Mouse (Mus musculus) forebrain, embryonic 11.5 days (tissue): ENCODE results near the gene Hfe2. TPM values are rescaled to one million over a fixed set of nuclear protein-coding genes. Genes with fewer than 3 reads are reported as not detected.
"Not testable (repeated sequence)": the region's sequence is repeated elsewhere in the genome, so short reads cannot be mapped to it uniquely, and the experiment has no call there.

Source experiments
- ATAC-seq: fragments of 200-750 bp; cut with Nextera tagmentation; replicated peaks from 2 replicates; pipeline ENCODE4 v1.8.0; 2017; ENCODE audit warnings: moderate TSS enrichment; ENCODE audit not compliant: low FRiP score
- DNase-seq: peaks from one replicate; pipeline ENCODE4 v3.0.0-alpha.2; 2017; ENCODE audit warnings: low spot score
- H3K27ac ChIP-seq: fragments of 300-500 bp; sonication (generic); 2 replicates; pipeline ENCODE4 v1.5.1; 2014; ENCODE audit warnings: low read depth, low read length
- H3K27me3 ChIP-seq: fragments of 300-500 bp; sonication (generic); 2 replicates; pipeline ENCODE4 v1.6.1; 2014; ENCODE audit warnings: mild to moderate bottlenecking, low read length, mixed read lengths; ENCODE audit not compliant: control insufficient read depth, insufficient read depth
- H3K36me3 ChIP-seq: fragments of 300-500 bp; sonication (generic); 2 replicates; pipeline ENCODE4 v1.6.1; 2014; ENCODE audit warnings: mild to moderate bottlenecking, low read length, moderate library complexity, mixed read lengths; ENCODE audit not compliant: control insufficient read depth, insufficient read depth
- H3K4me1 ChIP-seq: fragments of 300-500 bp; sonication (generic); replicated peaks from 2 replicates; pipeline ENCODE4 v1.6.1; 2014; ENCODE audit warnings: low read length, mixed read lengths; ENCODE audit not compliant: control insufficient read depth, insufficient read depth
- H3K4me2 ChIP-seq: fragments of 300-500 bp; sonication (generic); 2 replicates; pipeline ENCODE4 v1.6.1; 2014; ENCODE audit warnings: low read depth, mild to moderate bottlenecking, low read length, moderate library complexity, mixed read lengths; ENCODE audit not compliant: severe bottlenecking
- H3K4me3 ChIP-seq: fragments of 300-500 bp; sonication (generic); 2 replicates; pipeline ENCODE4 v1.5.1; 2014; ENCODE audit warnings: low read depth, low read length
- H3K9ac ChIP-seq: fragments of 300-500 bp; sonication (generic); 2 replicates; pipeline ENCODE4 v1.6.1; 2014; ENCODE audit warnings: low read length
- H3K9me3 ChIP-seq: fragments of 300-500 bp; sonication (generic); 2 replicates; pipeline ENCODE4 v1.6.1; 2016; ENCODE audit warnings: low read length, mixed read lengths; ENCODE audit not compliant: control insufficient read depth
- WGBS: fragments of 180-500 bp; shearing (Covaris S2); extraction: QIAGEN DNeasy Blood & Tissue Kit; methylation state at CpG from one replicate; pipeline ENCODE4 v1.1.7; 2014; 5-methylcytosine and 5-hydroxymethylcytosine counted together
- polyA plus RNA-seq: library from polyadenylated mRNA; unstranded; fragments of >200 nt; fragmentation: Nextera tagmentation; extraction: Ambion mirVana; gene quantifications from 2 replicates; pipeline ENCODE4 v1.2.1, GENCODE M21; 2014

The Hfe2 gene
- polyA plus RNA-seq, 1 experiment from 2014 or later: 0.77 TPM

- no peak for ATAC-seq
- Histone ChIP-seq H3K27ac (no peak overlapping the region), H3K4me3 (no peak overlapping the region), H3K36me3 (no peaks in the 10 kb centered on the region), H3K4me2 (no peak overlapping the region), H3K9me3 (no peaks in the 10 kb centered on the region), H3K4me1 (peaks cover 2% of the 10 kb centered on the region; the same call in 1 of the 2 replicates), H3K27me3 (no peaks in the 10 kb centered on the region), H3K9ac (no peak overlapping the region)
- DNase-seq: no peak
- 78% methylated on average over 4 of the region's 4 CpGs for WGBS
Observed at GRCm38 (mm10) chr3:96484921-96485320, 40.1 kb upstream of the Hfe2 start.

GRCm38 (mm10) chr3:96485361-96485760 is 39.6 kb upstream of the Hfe2 start:
- no peak for ATAC-seq
- DNase-seq: no peak
- H3K4me3 ChIP-seq: no peak overlapping the region

GRCm38 (mm10) chr3:96486064-96486827 is 38.7 kb upstream of the Hfe2 start:
- peak; percentile 65 for ATAC-seq
- not testable (repeated sequence) for H3K36me3 ChIP-seq, H3K4me2 ChIP-seq, H3K27me3 ChIP-seq, DNase-seq, H3K27ac ChIP-seq, H3K9ac ChIP-seq, H3K4me3 ChIP-seq, H3K9me3 ChIP-seq, H3K4me1 ChIP-seq
- WGBS: under 1% methylated on average over 4 of the region's 34 CpGs

More at GRCm38 (mm10) chr3:96485361-96485760, 39.6 kb upstream of the Hfe2 start:
- WGBS: 74% methylated on average over 2 of the region's 2 CpGs
- H3K4me2 ChIP-seq: no peak overlapping the region
- H3K27ac ChIP-seq: no peak overlapping the region
- H3K27me3 ChIP-seq: no peaks in the 10 kb centered on the region
- H3K9me3 ChIP-seq: no peaks in the 10 kb centered on the region
- H3K9ac ChIP-seq: no peak overlapping the region
- H3K4me1 ChIP-seq: peaks cover 2% of the 10 kb centered on the region; the same call in 1 of the 2 replicates
- H3K36me3 ChIP-seq: no peaks in the 10 kb centered on the region

- 14% methylated on average over 6 of the region's 38 CpGs for WGBS
- H3K4me2 ChIP-seq: peak overlapping the region; percentile 44
- not testable (repeated sequence) for H3K9me3 ChIP-seq, H3K9ac ChIP-seq, H3K27me3 ChIP-seq, H3K4me1 ChIP-seq, H3K36me3 ChIP-seq, DNase-seq, H3K27ac ChIP-seq
- 0 out of 2 replicates have a peak overlapping the region, but pooled peaks have one; percentile 14 for H3K4me3 ChIP-seq
- ATAC-seq: peak; percentile 84
Observed at GRCm38 (mm10) chr3:96486828-96487559, 38.0 kb upstream of the Hfe2 start.

GRCm38 (mm10) chr3:96487596-96488289 is 37.2 kb upstream of the Hfe2 start:
- Histone ChIP-seq H3K9me3 (no peaks in the 10 kb centered on the region), H3K27me3 (no peaks in the 10 kb centered on the region), H3K4me2 (peak overlapping the region; percentile 57), H3K9ac (peak overlapping the region; percentile 47), H3K4me1 (peaks cover 2% of the 10 kb centered on the region; the same call in 1 of the 2 replicates), H3K27ac (peak overlapping the region; percentile 79), H3K36me3 (no peaks in the 10 kb centered on the region), H3K4me3 (peak overlapping the region; percentile 21)
- ATAC-seq (no peak), DNase-seq (peak; percentile 71)
- WGBS: 6% methylated on average over 26 of the region's 26 CpGs

- WGBS: no CpG with 5 or more reads among the region's 55 CpGs
- Histone ChIP-seq H3K4me3 (peak overlapping the region; percentile 21), H3K4me2 (peak overlapping the region; percentile 57), H3K9ac (peak overlapping the region; percentile 47), H3K27ac (peak overlapping the region; percentile 79; the same call in 1 of the 2 replicates)
- H3K4me1 ChIP-seq, DNase-seq, H3K36me3 ChIP-seq, H3K27me3 ChIP-seq, H3K9me3 ChIP-seq: not testable (repeated sequence)
- peak; percentile 90 for ATAC-seq
Observed at GRCm38 (mm10) chr3:96488290-96488906, 36.6 kb upstream of the Hfe2 start.

- not testable (repeated sequence) for H3K27me3 ChIP-seq, H3K4me1 ChIP-seq, H3K9ac ChIP-seq, H3K36me3 ChIP-seq, H3K9me3 ChIP-seq, DNase-seq, H3K4me3 ChIP-seq
- 0 out of 2 replicates have a peak overlapping the region, but pooled peaks have one; percentile 27 for H3K4me2 ChIP-seq
- peak; percentile 77 for ATAC-seq
- H3K27ac ChIP-seq: peak overlapping the region; percentile 71; the same call in 1 of the 2 replicates
- 0% methylated on average over 9 of the region's 31 CpGs for WGBS
Observed at GRCm38 (mm10) chr3:96488907-96489629, 35.9 kb upstream of the Hfe2 start.
